Mouse (Mus musculus): Measurements from ENCODE around the gene Aacs. TPM values are rescaled to one million over a fixed set of nuclear protein-coding genes. Genes with fewer than 3 reads are reported as not detected.
"Not testable (repeated sequence)": the region's sequence is repeated elsewhere in the genome, so short reads cannot be mapped to it uniquely, and the experiment has no call there.

Gene Aacs
- polyA plus RNA-seq, 1 experiment from 2014 or later = 42.5 TPM

- Histone ChIP-seq H3K27ac (no peak overlapping the region), H3K4me1 (0 out of 2 replicates have a peak, but pooled peaks cover 5% of the 10 kb centered on the region), H3K4me2 (replicated peaks) (no peak overlapping the region), H3K36me3 (peaks cover 20% of the 10 kb centered on the region), H3K9me3 (no peaks in the 10 kb centered on the region), H3K27me3 (no peaks in the 10 kb centered on the region), H3K9ac (no peak overlapping the region), H3K4me3 (no peak overlapping the region)
- 77% methylated on average over 6 of the region's 6 CpGs for WGBS
- ATAC-seq (ENCODE audit: insufficient number of reproducible peaks, insufficient read depth, low FRiP score, low TSS enrichment) = no peak
Observed at GRCm38 (mm10) chr5:125483712-125484611, 8.3 kb downstream of the Aacs start.

- H3K4me3 ChIP-seq = no peak overlapping the region
- 95% methylated on average over 4 of the region's 4 CpGs for WGBS
Observed at GRCm38 (mm10) chr5:125485031-125485778, 9.6 kb downstream of the Aacs start.

DNA sequence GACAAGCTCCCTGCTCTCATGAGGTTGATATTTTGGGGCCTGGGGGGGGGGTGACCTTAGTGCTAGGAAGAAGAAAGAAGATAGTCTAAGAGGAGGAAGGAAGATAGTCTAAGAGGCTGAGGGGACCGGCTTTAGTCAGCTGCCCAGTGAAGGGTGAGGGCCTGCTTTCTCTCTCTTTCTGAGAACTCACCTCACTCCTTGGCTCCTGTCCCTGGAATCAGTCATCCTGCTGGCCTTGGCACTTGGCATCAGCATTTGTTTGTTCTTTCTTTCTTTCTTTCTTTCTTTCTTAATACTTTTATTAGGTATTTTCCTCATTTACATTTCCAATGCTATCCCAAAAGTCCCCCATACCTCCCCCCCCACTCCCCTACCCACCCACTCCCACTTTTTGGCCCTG lies 10.5 kb downstream of the Aacs start:
- WGBS = 100% methylated on average over 1 of the region's 1 CpGs
- no peak overlapping the region for H3K4me3 ChIP-seq

More at GRCm38 (mm10) chr5:125485031-125485778, 9.6 kb downstream of the Aacs start:
- no peak overlapping the region for H3K4me2 ChIP-seq (replicated peaks)
- no peak overlapping the region for H3K27ac ChIP-seq
- H3K9me3 ChIP-seq = no peaks in the 10 kb centered on the region
- H3K36me3 ChIP-seq = peaks cover 28% of the 10 kb centered on the region
- H3K4me1 ChIP-seq = 0 out of 2 replicates have a peak, but pooled peaks cover 5% of the 10 kb centered on the region
- no peak overlapping the region for H3K9ac ChIP-seq
- no peaks in the 10 kb centered on the region for H3K27me3 ChIP-seq
- no peak for ATAC-seq (ENCODE audit: insufficient number of reproducible peaks, insufficient read depth, low FRiP score, low TSS enrichment)

DNA sequence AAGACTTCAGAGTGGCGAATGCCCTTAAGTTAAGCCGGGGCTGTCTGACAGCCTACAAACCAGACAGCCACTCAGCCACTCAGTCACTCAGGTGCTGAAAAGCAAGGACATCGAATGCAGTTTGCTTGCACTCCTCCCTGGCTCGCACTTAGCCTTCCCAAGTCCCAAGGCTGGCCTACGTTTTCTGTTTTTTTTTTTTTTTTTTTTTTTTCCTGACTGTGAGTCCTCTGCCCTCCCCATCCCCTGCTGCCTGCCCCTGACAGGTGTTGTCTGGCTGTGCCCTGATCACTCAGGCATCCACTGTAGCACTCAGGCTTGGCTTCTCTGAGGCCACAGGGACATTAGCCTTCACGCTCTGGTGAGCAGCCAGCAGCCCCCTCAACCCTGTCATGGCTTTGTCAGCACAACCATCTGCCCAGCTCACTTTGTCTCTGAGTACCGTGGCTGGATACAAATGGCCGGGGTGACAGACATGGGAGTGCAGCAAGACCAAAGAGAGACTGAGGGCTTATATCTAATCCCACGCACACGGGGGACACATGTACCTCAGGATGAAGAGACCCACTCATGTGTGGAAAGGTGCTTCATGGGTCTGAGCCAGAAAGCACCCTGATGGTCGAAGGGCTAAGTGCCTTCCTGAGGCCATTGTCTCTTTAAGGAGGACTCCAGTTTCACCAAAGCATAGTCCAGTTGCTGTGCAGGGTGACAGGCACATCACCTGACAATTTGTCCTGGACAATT lies 11.9 kb downstream of the Aacs start:
- ATAC-seq (ENCODE audit: insufficient number of reproducible peaks, insufficient read depth, low FRiP score, low TSS enrichment) = no peak
- H3K4me2 ChIP-seq (replicated peaks) = no peak overlapping the region
- no peaks in the 10 kb centered on the region for H3K9me3 ChIP-seq
- no peak overlapping the region for H3K4me3 ChIP-seq
- no peaks in the 10 kb centered on the region for H3K4me1 ChIP-seq
- no peaks in the 10 kb centered on the region for H3K27me3 ChIP-seq
- no peak overlapping the region for H3K9ac ChIP-seq
- H3K36me3 ChIP-seq = peaks cover 42% of the 10 kb centered on the region
- H3K27ac ChIP-seq = no peak overlapping the region
- 77% methylated on average over 11 of the region's 11 CpGs for WGBS

More for the DNA sequence above, 10.5 kb downstream of the Aacs start:
- H3K4me2 ChIP-seq (replicated peaks) = no peak overlapping the region
- ATAC-seq (ENCODE audit: insufficient number of reproducible peaks, insufficient read depth, low FRiP score, low TSS enrichment) = no peak
- H3K9ac ChIP-seq = no peak overlapping the region
- no peaks in the 10 kb centered on the region for H3K27me3 ChIP-seq
- H3K4me1 ChIP-seq = no peaks in the 10 kb centered on the region
- H3K9me3 ChIP-seq = no peaks in the 10 kb centered on the region
- peaks cover 36% of the 10 kb centered on the region for H3K36me3 ChIP-seq
- H3K27ac ChIP-seq = no peak overlapping the region

DNA sequence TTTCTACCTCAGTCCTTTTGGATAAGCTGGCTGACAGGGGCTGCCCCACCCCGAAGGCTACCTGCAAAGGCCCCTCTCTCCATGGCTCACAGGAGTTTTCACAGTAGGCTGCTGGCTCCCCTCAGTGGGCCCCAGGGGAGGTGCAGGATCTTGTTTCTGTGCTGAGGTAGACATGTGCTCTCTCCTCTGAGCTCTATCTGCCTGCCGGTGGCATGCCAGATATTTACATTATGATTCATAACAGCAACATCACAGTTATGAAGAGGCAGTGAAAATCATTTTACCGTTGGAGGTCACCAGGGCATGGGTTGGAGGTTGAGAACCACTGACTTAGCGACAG lies 12.5 kb downstream of the Aacs start:
- ATAC-seq (ENCODE audit: insufficient number of reproducible peaks, insufficient read depth, low FRiP score, low TSS enrichment) = no peak
- H3K9ac ChIP-seq = no peak overlapping the region
- no peaks in the 10 kb centered on the region for H3K9me3 ChIP-seq
- H3K27ac ChIP-seq = no peak overlapping the region
- H3K4me1 ChIP-seq = no peaks in the 10 kb centered on the region
- no peak overlapping the region for H3K4me2 ChIP-seq (replicated peaks)
- H3K36me3 ChIP-seq = peaks cover 42% of the 10 kb centered on the region
- H3K27me3 ChIP-seq = no peaks in the 10 kb centered on the region
- WGBS = 62% methylated on average over 4 of the region's 4 CpGs
- H3K4me3 ChIP-seq = no peak overlapping the region

- not testable (repeated sequence) for H3K4me1 ChIP-seq; H3K9me3 ChIP-seq; H3K9ac ChIP-seq; ATAC-seq (ENCODE audit: insufficient number of reproducible peaks, insufficient read depth, low FRiP score, low TSS enrichment); H3K27me3 ChIP-seq; H3K4me2 ChIP-seq (replicated peaks); H3K27ac ChIP-seq; H3K4me3 ChIP-seq
- WGBS = 87% methylated on average over 5 of the region's 5 CpGs
- H3K36me3 ChIP-seq = peaks cover 37% of the 10 kb centered on the region
Observed at GRCm38 (mm10) chr5:125488953-125489352, 13.3 kb downstream of the Aacs start.

DNA sequence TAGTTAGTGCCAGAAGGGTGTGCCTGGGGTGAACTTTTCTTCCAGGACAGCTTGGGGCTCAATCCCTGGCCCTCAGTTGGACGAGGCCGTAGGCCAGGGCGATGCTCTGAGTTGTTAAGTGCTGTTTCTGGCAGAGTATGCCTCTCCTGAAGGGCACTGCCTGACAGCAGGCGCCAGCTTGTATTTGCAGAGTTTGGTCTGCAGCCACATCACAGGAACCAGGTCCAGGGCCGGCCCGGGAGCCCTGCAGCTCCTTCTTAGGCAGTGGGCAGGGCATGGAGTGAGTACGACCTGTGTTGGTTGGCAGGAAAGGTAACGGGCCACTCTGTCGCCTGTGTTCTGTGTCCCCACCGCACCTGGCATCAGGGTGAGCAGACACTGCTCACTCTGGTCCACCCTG lies 15.5 kb downstream of the Aacs start:
- no peak overlapping the region for H3K27ac ChIP-seq
- 88% methylated on average over 10 of the region's 10 CpGs for WGBS
- peaks cover 41% of the 10 kb centered on the region for H3K36me3 ChIP-seq

GRCm38 (mm10) chr5:125492379-125493092 lies 16.9 kb downstream of the Aacs start:
- no peak overlapping the region for H3K27ac ChIP-seq
- no peak overlapping the region for H3K4me3 ChIP-seq
- H3K9ac ChIP-seq = no peak overlapping the region
- peaks cover 41% of the 10 kb centered on the region for H3K36me3 ChIP-seq
- 62% methylated on average over 17 of the region's 17 CpGs for WGBS
- H3K4me1 ChIP-seq = no peaks in the 10 kb centered on the region
- H3K9me3 ChIP-seq = no peaks in the 10 kb centered on the region
- ATAC-seq (ENCODE audit: insufficient number of reproducible peaks, insufficient read depth, low FRiP score, low TSS enrichment) = 0 out of 2 replicates have a peak, but pooled peaks have one; percentile 49
- no peak overlapping the region for H3K4me2 ChIP-seq (replicated peaks)
- H3K27me3 ChIP-seq = no peaks in the 10 kb centered on the region

More for the DNA sequence above, 15.5 kb downstream of the Aacs start:
- H3K4me1 ChIP-seq = no peaks in the 10 kb centered on the region
- no peak overlapping the region for H3K4me3 ChIP-seq
- no peak overlapping the region for H3K9ac ChIP-seq
- no peaks in the 10 kb centered on the region for H3K9me3 ChIP-seq
- no peak for ATAC-seq (ENCODE audit: insufficient number of reproducible peaks, insufficient read depth, low FRiP score, low TSS enrichment)
- H3K4me2 ChIP-seq (replicated peaks) = no peak overlapping the region
- no peaks in the 10 kb centered on the region for H3K27me3 ChIP-seq

DNA sequence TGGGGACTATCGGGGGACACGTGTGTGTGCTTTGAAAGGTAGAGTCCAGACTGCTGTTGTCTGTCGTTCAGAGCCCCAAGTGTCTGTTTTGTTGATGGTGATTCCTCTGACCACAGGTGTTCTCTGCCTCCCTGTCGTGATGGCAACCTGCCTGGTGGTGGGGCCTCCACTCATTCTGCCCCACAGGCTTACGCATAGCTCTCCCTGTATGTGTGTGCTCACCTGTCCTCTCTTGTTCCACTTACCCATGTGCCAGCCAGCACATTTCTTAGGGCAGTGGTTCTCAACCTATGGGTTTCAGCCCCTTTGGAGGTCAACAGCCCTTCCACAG lies 17.4 kb downstream of the Aacs start:
- H3K4me2 ChIP-seq (replicated peaks) = no peak overlapping the region
- H3K4me1 ChIP-seq = no peaks in the 10 kb centered on the region
- H3K9ac ChIP-seq = no peak overlapping the region
- H3K27me3 ChIP-seq = no peaks in the 10 kb centered on the region
- 62% methylated on average over 5 of the region's 5 CpGs for WGBS
- no peak overlapping the region for H3K4me3 ChIP-seq
- no peak for ATAC-seq (ENCODE audit: insufficient number of reproducible peaks, insufficient read depth, low FRiP score, low TSS enrichment)
- no peaks in the 10 kb centered on the region for H3K9me3 ChIP-seq
- peaks cover 41% of the 10 kb centered on the region for H3K36me3 ChIP-seq
- H3K27ac ChIP-seq = no peak overlapping the region

- no peak overlapping the region for H3K9ac ChIP-seq
- no peak for ATAC-seq (ENCODE audit: insufficient number of reproducible peaks, insufficient read depth, low FRiP score, low TSS enrichment)
- no peak overlapping the region for H3K27ac ChIP-seq
- H3K4me1 ChIP-seq = no peaks in the 10 kb centered on the region
- 95% methylated on average over 10 of the region's 10 CpGs for WGBS
- no peaks in the 10 kb centered on the region for H3K27me3 ChIP-seq
- peaks cover 37% of the 10 kb centered on the region for H3K36me3 ChIP-seq
- H3K4me2 ChIP-seq (replicated peaks) = no peak overlapping the region
- H3K9me3 ChIP-seq = no peaks in the 10 kb centered on the region
- no peak overlapping the region for H3K4me3 ChIP-seq
Observed at GRCm38 (mm10) chr5:125495655-125496054, 20.0 kb downstream of the Aacs start.
